Mouse (Mus musculus) thymus, adult 2 months (tissue): Measurements from ENCODE around the gene Smad5.

Experiments
- CTCF ChIP-seq: fragments of 200-500 bp; IDR thresholded peaks from 2 replicates; pipeline ENCODE4 v1.5.1; 2012; ENCODE audit warnings: mild to moderate bottlenecking, control low read depth, low read length, moderate library complexity, borderline replicate concordance; ENCODE audit not compliant: control insufficient read depth, poor library complexity, insufficient read depth; ENCODE audit errors: extremely low read depth
- POLR2A ChIP-seq: fragments of 200-500 bp; IDR thresholded peaks from 2 replicates; pipeline ENCODE4 v1.6.1; 2012; ENCODE audit warnings: mild to moderate bottlenecking, low read length, control low read depth, moderate library complexity; ENCODE audit not compliant: control insufficient read depth, poor library complexity, insufficient read depth; ENCODE audit errors: extremely low read depth

GRCm38 (mm10) chr13:56740496-56740895 is 37.7 kb downstream of the Smad5 start:
- TF ChIP-seq CTCF (no peak), POLR2A (no peak)
